Mouse (Mus musculus) effector memory CD4-positive, alpha-beta T cell, adult 7 months (primary cell): Measurements from ENCODE around the gene Nup98. TPM values are rescaled to one million over a fixed set of nuclear protein-coding genes. Genes with fewer than 3 reads are reported as not detected.

Source experiments
- polyA plus RNA-seq: library from polyadenylated mRNA; unstranded; fragments of 100-300 nt; shearing (Covaris generic); gene quantifications from one replicate; pipeline ENCODE4 v1.2.1, GENCODE M21; 2017

The Nup98 gene
- 123 TPM for polyA plus RNA-seq

DNA sequence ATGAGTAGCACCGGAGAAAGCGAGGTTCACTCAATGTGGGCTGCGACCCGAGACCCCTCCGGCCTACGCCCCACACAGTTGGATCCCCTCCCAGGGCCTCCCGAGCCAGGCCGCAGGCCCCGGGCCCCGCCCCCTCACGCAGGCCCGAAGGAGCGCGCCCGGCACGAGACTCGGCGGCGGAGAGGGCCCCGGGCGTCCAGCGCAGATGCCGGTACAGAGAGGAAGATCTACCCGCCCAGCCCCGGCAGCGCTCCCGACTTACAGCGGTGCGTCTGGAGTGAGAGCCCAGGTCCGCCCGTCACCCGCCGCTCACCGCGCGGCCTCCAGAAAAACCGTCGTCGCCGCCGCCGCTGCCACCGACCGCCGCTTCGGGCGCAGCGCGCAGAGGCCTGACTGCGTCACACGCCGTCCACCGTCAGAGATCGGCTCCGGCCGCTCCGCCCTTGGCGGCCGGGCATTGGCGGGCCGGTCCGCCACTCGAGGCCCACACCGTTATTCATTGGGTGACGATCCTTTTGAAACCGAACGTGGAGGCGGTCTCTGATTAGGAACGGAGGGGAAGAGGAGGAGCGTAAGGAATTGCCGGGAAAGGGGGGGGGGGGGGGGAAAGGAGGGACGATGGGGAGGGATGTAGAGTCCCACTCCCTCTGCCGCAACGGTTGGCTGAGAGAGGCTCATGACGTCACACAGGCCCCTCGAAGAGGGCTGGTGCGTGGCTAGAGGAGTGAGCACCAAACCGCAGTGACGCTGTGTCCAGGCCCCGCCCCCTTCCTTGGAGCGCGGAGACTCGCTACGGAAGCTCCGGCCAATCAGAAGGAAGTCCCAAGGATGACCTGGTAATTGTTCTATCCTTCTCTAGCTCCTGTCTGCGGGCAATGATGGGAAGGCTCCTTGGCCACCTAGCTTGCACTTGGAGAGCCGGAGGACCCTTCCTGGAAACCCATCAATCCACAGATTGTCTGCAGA lies at the start of gene Nup98, which contains the start of gene Pgap2:
Nup98 (minus strand) TSS at position 421 of the 966 bp plus-strand sequence.
Pgap2 (plus strand) TSS at position 453 of the 966 bp plus-strand sequence.

DNA sequence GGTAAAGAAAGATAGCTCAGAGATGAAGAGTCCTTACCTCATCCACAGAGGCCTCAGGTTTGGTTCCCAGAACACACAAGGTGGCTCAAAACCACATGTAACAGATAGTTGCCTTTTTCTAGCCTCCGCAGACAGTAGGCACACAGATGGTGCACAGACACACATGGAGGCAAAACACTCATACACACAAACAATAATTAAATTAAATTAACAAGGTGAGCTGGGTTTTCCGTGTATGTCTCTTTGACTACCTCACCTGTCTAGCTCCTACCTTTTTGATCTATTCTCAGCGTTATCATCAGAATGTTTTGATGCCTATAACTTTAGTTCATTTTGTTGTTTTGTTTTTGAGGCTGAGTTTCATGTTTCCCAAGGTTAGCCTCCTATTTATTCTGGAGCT lies 46.0 kb upstream of the Nup98 start, which contains the start of gene Rhog:
Rhog (minus strand) TSS at position 101 of the 400 bp plus-strand sequence.

DNA sequence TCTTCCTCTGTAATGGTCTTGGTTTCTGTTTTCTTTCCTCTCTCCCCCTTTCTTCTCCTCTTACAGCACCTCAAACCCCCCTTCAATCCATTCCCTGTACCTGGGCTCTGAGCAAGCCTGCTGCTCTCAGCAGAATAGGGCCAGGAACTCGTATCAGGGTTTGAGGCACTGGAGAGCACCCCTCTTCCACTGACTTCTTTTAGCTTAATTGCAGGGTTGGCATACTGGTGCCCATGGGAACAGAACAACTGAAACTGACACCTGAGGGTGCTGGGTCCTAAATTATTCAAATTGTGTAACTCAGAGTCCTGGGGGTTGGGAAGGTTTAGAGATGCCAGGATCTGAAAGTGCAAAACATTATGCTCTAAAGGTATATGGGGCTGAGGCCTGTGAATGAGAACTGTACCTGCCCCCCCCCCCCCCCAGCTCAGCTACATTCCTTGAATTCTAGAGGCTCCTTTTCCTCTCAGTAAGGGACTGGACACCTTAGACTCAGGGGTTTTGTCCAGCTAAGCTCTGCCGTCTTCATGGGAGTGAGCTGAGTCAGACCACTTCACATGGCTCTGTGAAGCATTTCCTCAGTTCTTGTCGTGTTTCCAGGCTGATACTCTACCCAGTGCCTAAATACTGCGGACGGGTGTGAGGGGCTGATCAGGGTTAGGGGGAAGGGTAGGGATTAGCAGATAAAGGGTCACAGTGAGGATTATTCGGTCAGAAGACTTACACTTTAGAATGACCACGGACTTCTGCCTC lies 93.2 kb downstream of the Nup98 start, which contains the start of gene Chrna10:
Chrna10 (minus strand) TSS at position 250 of the 753 bp plus-strand sequence.

DNA sequence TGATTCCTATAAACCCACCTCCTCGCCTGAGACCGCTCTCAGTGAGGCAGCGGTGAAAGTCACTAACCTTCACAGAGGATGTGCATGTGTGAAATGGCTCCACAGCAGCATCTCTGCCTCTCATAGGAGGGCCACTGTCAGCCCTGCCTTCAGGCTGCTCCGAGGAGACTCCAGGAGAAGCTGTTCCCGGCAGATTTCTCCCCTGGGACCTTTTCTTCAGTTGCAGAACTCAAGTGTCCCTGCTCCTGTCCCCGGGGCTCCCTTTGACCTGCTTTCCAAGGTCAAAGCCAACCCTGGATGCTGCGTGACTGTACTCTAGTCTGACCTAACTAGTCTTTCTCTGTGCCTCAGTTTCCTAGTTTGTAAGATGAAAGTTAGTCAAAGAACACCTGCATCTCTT lies 100.8 kb downstream of the Nup98 start, which contains the start of gene Art5:
Art5 (minus strand) TSS at position 319 of the 400 bp plus-strand sequence.

DNA sequence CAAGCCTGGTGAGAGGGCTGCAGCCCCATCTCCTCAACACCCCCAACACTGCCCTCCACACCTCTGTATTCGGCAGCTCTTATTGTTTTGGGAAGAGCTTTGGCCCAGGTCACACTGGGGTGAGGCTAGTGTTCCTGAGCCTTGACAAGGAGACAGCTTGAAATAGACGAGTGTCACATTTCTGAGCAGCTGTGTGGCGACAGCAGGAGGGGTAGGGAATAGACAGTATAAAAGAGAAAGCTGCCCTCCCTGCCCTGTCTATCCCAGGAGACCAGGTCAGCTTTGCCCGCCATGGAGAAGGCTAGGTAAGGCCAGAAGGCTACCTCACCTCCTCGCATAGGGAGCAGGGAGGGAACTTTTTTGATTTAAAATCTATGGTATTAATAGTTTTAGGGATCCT lies 108.5 kb downstream of the Nup98 start, which contains the start of gene Art1:
Art1 (plus strand) TSS at position 257 of the 400 bp plus-strand sequence.

DNA sequence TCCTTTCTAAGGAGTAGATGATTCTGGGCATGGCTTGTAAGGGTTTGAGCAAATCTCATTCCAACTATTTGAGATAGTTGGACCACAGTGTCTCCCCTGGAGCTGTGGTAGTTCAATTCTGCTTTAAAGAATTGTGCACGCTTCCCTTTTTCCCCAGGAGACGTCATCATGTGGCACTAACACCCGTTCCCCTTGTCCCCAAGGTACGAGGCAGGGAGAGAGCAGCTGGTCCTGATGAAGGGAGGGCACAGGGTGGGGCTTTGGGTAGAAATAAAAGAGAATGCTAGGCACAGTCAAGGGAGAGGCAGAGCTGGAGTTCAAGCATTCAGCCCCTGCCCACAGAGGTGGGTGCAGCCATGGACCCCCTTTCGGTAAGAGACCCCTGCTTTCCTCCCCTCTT lies 127.2 kb downstream of the Nup98 start, which contains the start of gene Trpc2:
Trpc2 (plus strand) TSS at position 301 of the 400 bp plus-strand sequence.

Other genes starting within 250 kb of the Nup98 start
- 4.4 TPM for gene Il18bp, start 191.5 kb downstream of the Nup98 start, polyA plus RNA-seq
- 18.6 TPM for gene Rnf121, start 144.7 kb downstream of the Nup98 start, polyA plus RNA-seq
- gene Xndc1, start 144.7 kb downstream of the Nup98 start, polyA plus RNA-seq, result 24.6 TPM
- 0.27 TPM for gene Xntrpc, start 144.5 kb downstream of the Nup98 start, polyA plus RNA-seq
- 0.20 TPM for gene Trpc2, start 127.1 kb downstream of the Nup98 start, polyA plus RNA-seq
- gene Art1, start 108.4 kb downstream of the Nup98 start, polyA plus RNA-seq, result 0.32 TPM
- 1.0 TPM for gene Art5, start 100.7 kb downstream of the Nup98 start, polyA plus RNA-seq
- gene Chrna10, start 93.3 kb downstream of the Nup98 start, polyA plus RNA-seq, result not detected
- 33.9 TPM for gene Pgap2, start within 50 bp of the Nup98 start, polyA plus RNA-seq
- gene Rhog, start 45.9 kb upstream of the Nup98 start, polyA plus RNA-seq, result 645 TPM
- 160 TPM for gene Stim1, start 57.6 kb upstream of the Nup98 start, polyA plus RNA-seq
- gene Rrm1, start 231.5 kb upstream of the Nup98 start, polyA plus RNA-seq, result 47.0 TPM